Mouse (Mus musculus) midbrain, embryonic 16.5 days (tissue): ENCODE results near the gene Rfesd. TPM values are rescaled to one million over a fixed set of nuclear protein-coding genes. Genes with fewer than 3 reads are reported as not detected.

Experiments used
- ATAC-seq: fragments of 200-750 bp; cut with Nextera tagmentation; 2 replicates; pipeline ENCODE4 v1.8.0; 2017; ENCODE audit warnings: moderate TSS enrichment
- H3K27ac ChIP-seq: fragments of 300-500 bp; sonication (generic); 2 replicates; pipeline ENCODE4 v1.5.1; 2014; ENCODE audit warnings: mild to moderate bottlenecking, low read length, mixed read lengths
- H3K27me3 ChIP-seq: fragments of 300-500 bp; sonication (generic); 2 replicates; pipeline ENCODE4 v1.6.1; 2014; ENCODE audit warnings: low read depth, low read length, mixed read lengths; ENCODE audit not compliant: control insufficient read depth, insufficient read depth
- H3K36me3 ChIP-seq: fragments of 300-500 bp; sonication (generic); 2 replicates; pipeline ENCODE4 v1.6.1; 2014; ENCODE audit warnings: mild to moderate bottlenecking, low read length, moderate library complexity, mixed read lengths; ENCODE audit not compliant: control insufficient read depth, insufficient read depth
- H3K4me1 ChIP-seq: fragments of 300-500 bp; sonication (generic); 2 replicates; pipeline ENCODE4 v1.6.1; 2014; ENCODE audit warnings: mild to moderate bottlenecking, low read length, mixed read lengths; ENCODE audit not compliant: control insufficient read depth, insufficient read depth
- H3K4me2 ChIP-seq: fragments of 300-500 bp; sonication (generic); 2 replicates; pipeline ENCODE4 v1.6.1; 2014; ENCODE audit warnings: mild to moderate bottlenecking, low read length, mixed read lengths
- H3K4me3 ChIP-seq: fragments of 300-500 bp; sonication (generic); 2 replicates; pipeline ENCODE4 v1.5.1; 2014; ENCODE audit warnings: low read depth, mild to moderate bottlenecking, low read length, moderate library complexity, mixed read lengths
- H3K9ac ChIP-seq: fragments of 300-500 bp; sonication (generic); 2 replicates; pipeline ENCODE4 v1.6.1; 2014; ENCODE audit warnings: low read depth, low read length, mixed read lengths
- H3K9me3 ChIP-seq: fragments of 300-500 bp; sonication (generic); replicated peaks from 2 replicates; pipeline ENCODE4 v1.6.1; 2014; ENCODE audit warnings: mild to moderate bottlenecking, low read length, mixed read lengths; ENCODE audit not compliant: control insufficient read depth, poor library complexity, severe bottlenecking
- polyA plus RNA-seq: library from polyadenylated mRNA; unstranded; fragments of >200 nt; fragmentation: Nextera tagmentation; extraction: Ambion mirVana; gene quantifications from 2 replicates; pipeline ENCODE4 v1.2.1, GENCODE M21; 2015

Rfesd gene
- polyA plus RNA-seq, 1 experiment from 2014 or later, result 18.2 TPM

DNA sequence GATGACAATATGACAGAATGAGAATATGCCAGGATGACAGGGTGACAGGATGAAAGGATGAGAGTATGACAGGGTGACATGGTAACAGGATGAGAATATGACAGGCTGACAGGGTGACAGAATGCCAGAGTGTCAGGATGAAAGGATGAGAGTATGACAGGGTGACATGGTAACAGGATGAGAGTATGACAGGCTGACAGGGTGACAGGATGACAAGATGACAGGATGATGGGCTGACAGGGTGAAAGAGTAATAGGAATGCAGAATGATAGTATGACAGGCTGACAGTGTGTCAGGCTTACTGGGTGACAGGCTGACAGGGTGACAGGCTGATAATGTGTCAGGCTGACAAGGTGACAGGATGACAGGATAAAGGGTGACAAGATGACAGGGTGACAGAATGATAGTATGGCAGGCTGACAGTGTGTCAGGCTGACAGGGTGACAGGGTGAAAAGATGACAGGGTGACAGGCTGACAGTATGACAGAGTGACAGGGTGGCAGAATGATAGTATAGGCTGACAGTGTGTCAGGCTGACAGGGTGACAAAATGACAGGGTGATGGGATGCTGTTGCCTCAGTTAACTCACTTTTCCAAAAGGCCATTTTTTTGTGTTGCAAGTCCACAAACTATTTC lies 63.0 kb downstream of the Rfesd start:
- H3K36me3 ChIP-seq, result no peaks in the 10 kb centered on the region
- no peak overlapping the region for H3K9ac ChIP-seq
- peak; percentile 32; the same call in 1 of the 2 replicates for ATAC-seq

More for the DNA sequence above, 63.0 kb downstream of the Rfesd start:
- Histone ChIP-seq H3K27ac (no peak overlapping the region), H3K27me3 (no peaks in the 10 kb centered on the region), H3K4me3 (no peak overlapping the region), H3K9me3 (no peaks in the 10 kb centered on the region), H3K4me2 (no peak overlapping the region), H3K4me1 (no peaks in the 10 kb centered on the region)

Other genes with a start within 250 kb of the Rfesd start
- gene Glrx, start 178.9 kb downstream of the Rfesd start, polyA plus RNA-seq, result 50.0 and 56.9 TPM in 2 replicates
- 19.2 and 22.3 TPM in 2 replicates for gene Rhobtb3, start 74.8 kb downstream of the Rfesd start, polyA plus RNA-seq
- 3.4 and 4.2 TPM in 2 replicates for gene Spata9, start 51.6 kb downstream of the Rfesd start, polyA plus RNA-seq
- gene Gpr150, start 38.3 kb upstream of the Rfesd start, polyA plus RNA-seq, result 2.7 and 3.4 TPM in 2 replicates
- gene Arsk, start 79.9 kb upstream of the Rfesd start, polyA plus RNA-seq, result 3.9 and 5.0 TPM in 2 replicates
- gene Ttc37, start 80.0 kb upstream of the Rfesd start, polyA plus RNA-seq, result 10.3 TPM in 2 replicates